Mouse (Mus musculus): ENCODE measurements around the gene Dnmt1. TPM values are rescaled to one million over a fixed set of nuclear protein-coding genes. Genes with fewer than 3 reads are reported as not detected.

Dnmt1 gene
- polyA plus RNA-seq, 1 experiment from 2014 or later = 54.3 TPM

- peak; percentile 36 for ATAC-seq
- no peak for DNase-seq (ENCODE audit: low read depth, low spot score)
- TF ChIP-seq CTCF (IDR thresholded peaks at IDR 0.05) = no peak
- no peaks in the 10 kb centered on the region for H3K27me3 ChIP-seq
- ChIA-PET CTCF (interaction anchor here (1.3 to 4.0 kb wide), 5 partner anchors 12 to 67 kb away, joined by 4 to 29 read pairs (median 7); partner anchors contain the start of gene Eif3g), POLR2A (interaction anchor here (1.2 kb wide), 1 partner anchor 8 kb away, joined by 5 read pairs; no protein-coding TSS in a partner anchor)
- in situ Hi-C loops (cut with MboI; ENCODE audit: low pct_unique_long_range_greater_than_20kb) = loop anchor here (5.0 kb wide), 1 partner anchor 57 kb away; the partner anchor contains the start of gene Mrpl4
These were observed 14.9 kb downstream of the Dnmt1 start for GRCm38 (mm10) chr9:20944697-20945370.

- ATAC-seq = peak; percentile 7
- ChIA-PET POLR2A (interaction anchor here (1.2 to 1.4 kb wide), 2 partner anchors 9 to 59 kb away, joined by 3 to 5 read pairs; no protein-coding TSS in a partner anchor), CTCF (interaction anchor here (1.0 to 4.0 kb wide), 10 partner anchors 10 to 66 kb away, joined by 3 to 29 read pairs (median 6); partner anchors contain the start of gene Eif3g)
- H3K27me3 ChIP-seq = no peaks in the 10 kb centered on the region
- no peak for TF ChIP-seq CTCF (IDR thresholded peaks at IDR 0.05)
- DNase-seq (ENCODE audit: low read depth, low spot score) = no peak
- in situ Hi-C loops (cut with MboI; ENCODE audit: low pct_unique_long_range_greater_than_20kb) = no loop called here
These were observed 15.8 kb downstream of the Dnmt1 start for GRCm38 (mm10) chr9:20943911-20944310.

- no peak for DNase-seq (ENCODE audit: low read depth, low spot score)
- ChIA-PET POLR2A (interaction anchor here (1.0 to 1.4 kb wide), 3 partner anchors 9 to 60 kb away, joined by 3 to 5 read pairs (median 3); no protein-coding TSS in a partner anchor), CTCF (interaction anchor here (0.8 to 4.0 kb wide), 11 partner anchors 8 to 86 kb away, joined by 3 to 29 read pairs (median 5); partner anchors contain the start of genes Eif3g and Icam4)
- TF ChIP-seq CTCF (IDR thresholded peaks at IDR 0.05) = no peak
- H3K27me3 ChIP-seq = no peaks in the 10 kb centered on the region
- in situ Hi-C loops (cut with MboI; ENCODE audit: low pct_unique_long_range_greater_than_20kb) = no loop called here
- ATAC-seq = peak; percentile 79
These were observed 16.3 kb downstream of the Dnmt1 start for GRCm38 (mm10) chr9:20943396-20943795.

GRCm38 (mm10) chr9:20923258-20923657 is 36.4 kb downstream of the Dnmt1 start:
- ChIA-PET POLR2A (no interaction called here), CTCF (interaction anchor here (0.6 kb wide), 1 partner anchor 24 kb away, joined by 3 read pairs; no protein-coding TSS in a partner anchor)
- ATAC-seq = no peak
- in situ Hi-C loops (cut with MboI; ENCODE audit: low pct_unique_long_range_greater_than_20kb) = no loop called here
- no peaks in the 10 kb centered on the region for H3K27me3 ChIP-seq
- DNase-seq (ENCODE audit: low read depth, low spot score) = no peak
- no peak for TF ChIP-seq CTCF (IDR thresholded peaks at IDR 0.05)

GRCm38 (mm10) chr9:20916160-20916559 is 43.5 kb downstream of the Dnmt1 start:
- DNase-seq (ENCODE audit: low read depth, low spot score) (no peak), ATAC-seq (no peak)
- POLR2A ChIA-PET = no interaction called here
- CTCF ChIA-PET = interaction anchor here (0.8 to 2.4 kb wide), 11 partner anchors 9 to 82 kb away, joined by 3 to 15 read pairs (median 3); no protein-coding TSS in a partner anchor
- no peaks in the 10 kb centered on the region for H3K27me3 ChIP-seq
- in situ Hi-C loops (cut with MboI; ENCODE audit: low pct_unique_long_range_greater_than_20kb) = no loop called here
- no peak for TF ChIP-seq CTCF (IDR thresholded peaks at IDR 0.05)

- ChIA-PET POLR2A (no interaction called here), CTCF (interaction anchor here (2.0 to 3.7 kb wide), 2 partner anchors 9 to 11 kb away, joined by 12 to 16 read pairs; partner anchors contain the start of gene Eif3g)
- DNase-seq (ENCODE audit: low read depth, low spot score) = no peak
- no peak for ATAC-seq
- H3K27me3 ChIP-seq = no peaks in the 10 kb centered on the region
- TF ChIP-seq CTCF (IDR thresholded peaks at IDR 0.05) = no peak
- in situ Hi-C loops (cut with MboI; ENCODE audit: low pct_unique_long_range_greater_than_20kb) = loop anchor here (5.0 to 10.0 kb wide), 2 partner anchors 92 to 225 kb away; partner anchors contain the start of genes Mrpl4 and Tyk2
These were observed 49.7 kb downstream of the Dnmt1 start for GRCm38 (mm10) chr9:20909948-20910347.

GRCm38 (mm10) chr9:20902174-20902491 is 57.6 kb downstream of the Dnmt1 start:
- no peak for DNase-seq (ENCODE audit: low read depth, low spot score)
- TF ChIP-seq CTCF (IDR thresholded peaks at IDR 0.05) = no peak
- POLR2A ChIA-PET = interaction anchor here (1.3 kb wide), 1 partner anchor 49 kb away, joined by 4 read pairs; no protein-coding TSS in a partner anchor
- in situ Hi-C loops (cut with MboI; ENCODE audit: low pct_unique_long_range_greater_than_20kb) = loop anchor here (10.0 kb wide), 1 partner anchor 233 kb away; the partner anchor contains the start of gene Tyk2
- CTCF ChIA-PET = interaction anchor here (0.8 to 3.1 kb wide), 8 partner anchors 9 to 235 kb away, joined by 3 to 21 read pairs (median 5); no protein-coding TSS in a partner anchor
- no peaks in the 10 kb centered on the region for H3K27me3 ChIP-seq
- ATAC-seq = no peak

GRCm38 (mm10) chr9:20901466-20902173 is 58.1 kb downstream of the Dnmt1 start:
- H3K27me3 ChIP-seq = no peaks in the 10 kb centered on the region
- POLR2A ChIA-PET = interaction anchor here (0.7 to 1.3 kb wide), 3 partner anchors 50 to 85 kb away, joined by 3 to 6 read pairs (median 4); no protein-coding TSS in a partner anchor
- in situ Hi-C loops (cut with MboI; ENCODE audit: low pct_unique_long_range_greater_than_20kb) = loop anchor here (10.0 kb wide), 1 partner anchor 233 kb away; the partner anchor contains the start of gene Tyk2
- ATAC-seq (no peak), DNase-seq (ENCODE audit: low read depth, low spot score) (no peak)
- CTCF ChIA-PET = interaction anchor here (0.8 to 3.1 kb wide), 8 partner anchors 9 to 235 kb away, joined by 3 to 21 read pairs (median 5); no protein-coding TSS in a partner anchor
- no peak for TF ChIP-seq CTCF (IDR thresholded peaks at IDR 0.05)

- H3K27me3 ChIP-seq = no peaks in the 10 kb centered on the region
- ATAC-seq (peak; percentile 79), DNase-seq (ENCODE audit: low read depth, low spot score) (peak; percentile 33)
- POLR2A ChIA-PET = interaction anchor here (0.6 to 1.1 kb wide), 6 partner anchors 10 to 132 kb away, joined by 3 to 7 read pairs (median 4); partner anchors contain the start of gene Ppan
- CTCF ChIA-PET = interaction anchor here (0.7 to 2.5 kb wide), 21 partner anchors 9 to 262 kb away, joined by 3 to 17 read pairs (median 4); partner anchors contain the start of genes Angptl6, Icam5, Mrpl4 and Ppan
- in situ Hi-C loops (cut with MboI; ENCODE audit: low pct_unique_long_range_greater_than_20kb) = no loop called here
- no peak for TF ChIP-seq CTCF (IDR thresholded peaks at IDR 0.05)
These were observed 61.1 kb downstream of the Dnmt1 start, which contains the start of gene Eif3g for GRCm38 (mm10) chr9:20898511-20899073. Gene Eif3g (minus strand): TSS chr9:20898623.

Data from Patski (cell line).